Mouse (Mus musculus) layer of hippocampus, adult 2 months (tissue): Measurements from ENCODE around the gene Wnt9a. TPM values are rescaled to one million over a fixed set of nuclear protein-coding genes. Genes with fewer than 3 reads are reported as not detected.

Experiments used
- DNase-seq, 2 experiments: peaks; one replicate each; pipeline ENCODE4 v3.0.0; 2022; ENCODE audit warnings: low spot score in 2 of 2
- H3K27ac ChIP-seq: fragments of 200-600 bp; 2 replicates; pipeline ENCODE4 v1.8.1; 2022
- H3K4me3 ChIP-seq: fragments of 200-600 bp; 2 replicates; pipeline ENCODE4 v1.8.1; 2022; ENCODE audit warnings: mild to moderate bottlenecking
- CTCF ChIP-seq: fragments of 200-600 bp; conservative IDR thresholded peaks from 2 replicates; pipeline ENCODE4 v1.8.1; 2022; ENCODE audit warnings: antibody characterized with exemption, mild to moderate bottlenecking, moderate library complexity
- total RNA-seq, 2 experiments: library from RNA; stranded (reverse); gene quantifications; 2 replicates each; pipeline ENCODE4 v1.2.3; 2021

Gene Wnt9a
- total RNA-seq, 2 experiments from 2014 or later: 3.8 TPM

DNA sequence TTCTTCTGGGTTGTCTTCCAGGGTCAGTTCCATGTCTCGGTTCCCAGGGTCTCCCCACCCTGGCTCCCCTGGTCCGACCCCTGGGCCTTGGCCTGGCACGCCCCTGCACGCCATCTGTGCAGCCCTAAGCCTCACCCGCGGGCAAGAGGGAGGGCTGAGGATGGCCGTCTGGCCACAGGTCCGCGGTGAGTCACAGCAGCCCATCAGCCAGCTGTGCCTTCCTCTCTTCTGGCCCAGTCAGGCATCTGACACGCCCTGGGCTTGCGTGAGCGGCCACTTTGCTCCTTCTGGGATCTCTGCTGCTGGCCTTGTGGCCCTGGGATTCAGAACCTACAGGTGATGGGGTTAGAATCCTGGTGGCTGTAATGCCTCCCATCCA lies 1.4 kb downstream of the Wnt9a start:
- Histone ChIP-seq H3K4me3 (peak overlapping the region; percentile 57), H3K27ac (peak overlapping the region; percentile 83)
- TF ChIP-seq CTCF: no peak
- DNase-seq: no peak

DNA sequence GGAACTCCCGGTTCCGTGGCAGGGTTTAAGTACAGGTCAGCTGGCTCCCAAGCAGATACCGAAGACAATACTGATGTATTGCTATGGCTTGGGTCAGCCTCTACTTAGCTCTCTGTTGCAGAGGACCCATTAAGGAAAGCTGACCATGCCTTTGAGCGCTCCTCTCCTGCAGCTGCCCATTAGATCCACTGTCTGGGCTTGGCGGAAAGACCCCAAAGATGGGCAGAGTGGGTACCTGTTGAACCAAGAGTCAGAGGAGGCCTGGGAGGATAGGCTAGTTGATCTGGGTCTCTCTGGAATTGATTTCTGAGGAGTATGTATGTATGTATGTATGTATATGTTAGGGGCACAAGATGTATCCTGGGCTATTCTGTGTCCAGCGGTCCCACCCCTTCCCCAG lies 1.9 kb downstream of the Wnt9a start:
- no peak for TF ChIP-seq CTCF
- no peak overlapping the region for H3K4me3 ChIP-seq
- peak overlapping the region; percentile 83 for H3K27ac ChIP-seq
- DNase-seq: no peak

DNA sequence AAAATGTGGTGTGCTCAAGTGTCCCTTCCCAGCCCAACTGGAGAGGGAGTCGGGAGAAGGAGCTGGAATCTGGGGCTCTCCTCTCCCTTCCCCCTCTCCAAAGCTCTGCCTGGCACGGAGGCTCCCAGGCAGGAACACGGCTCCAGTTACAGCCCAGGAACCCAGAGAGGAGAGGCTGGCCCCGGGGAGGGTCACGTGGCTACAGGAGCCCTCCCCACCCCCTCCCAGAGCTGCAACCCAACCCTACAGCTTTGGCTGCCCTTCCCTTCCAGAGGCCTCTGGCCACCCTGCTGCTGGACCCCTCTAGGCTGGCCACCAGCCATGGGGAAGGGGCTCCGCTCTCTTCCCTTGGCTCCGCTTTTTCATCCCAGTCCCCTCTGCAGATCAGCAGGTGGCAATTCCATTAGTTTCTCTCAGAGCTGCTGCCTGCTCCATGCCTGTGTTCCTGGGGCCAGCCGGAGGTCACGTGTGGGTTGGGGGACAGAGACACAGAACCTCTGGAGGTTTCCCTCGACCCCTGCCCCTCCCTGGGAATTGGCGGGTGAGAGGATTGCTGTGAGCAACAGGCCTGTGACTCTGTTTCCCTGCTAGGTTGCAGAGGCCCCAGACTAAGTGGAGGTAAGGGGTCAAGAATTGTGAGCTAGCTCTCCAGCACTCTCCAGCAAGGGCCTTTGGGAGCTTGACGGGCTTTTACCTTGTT lies 2.5 kb downstream of the Wnt9a start:
- TF ChIP-seq CTCF: no peak
- peak overlapping the region; percentile 83 for H3K27ac ChIP-seq
- DNase-seq: no peak
- H3K4me3 ChIP-seq: no peak overlapping the region

DNA sequence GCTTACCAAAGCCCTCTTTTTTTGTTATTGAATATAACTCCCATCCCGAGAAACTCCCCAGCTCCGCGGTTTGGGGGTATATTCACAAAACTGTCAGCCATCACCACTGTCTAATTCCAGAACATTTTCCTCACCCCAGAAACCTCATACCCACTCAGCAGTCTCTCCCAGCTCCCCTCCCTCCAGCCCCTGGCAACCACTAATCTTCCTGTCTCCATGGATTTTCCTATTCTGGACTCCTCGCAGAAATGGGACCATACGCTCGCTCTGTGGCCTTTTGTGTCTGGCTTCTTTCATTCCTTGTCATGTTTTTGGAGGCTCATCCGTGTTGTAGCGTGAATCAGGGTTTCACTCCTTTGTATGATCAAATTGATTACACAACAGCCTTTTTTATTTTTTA lies 3.2 kb downstream of the Wnt9a start:
- H3K27ac ChIP-seq: peak overlapping the region; percentile 83
- TF ChIP-seq CTCF: no peak
- DNase-seq: no peak
- H3K4me3 ChIP-seq: no peak overlapping the region

DNA sequence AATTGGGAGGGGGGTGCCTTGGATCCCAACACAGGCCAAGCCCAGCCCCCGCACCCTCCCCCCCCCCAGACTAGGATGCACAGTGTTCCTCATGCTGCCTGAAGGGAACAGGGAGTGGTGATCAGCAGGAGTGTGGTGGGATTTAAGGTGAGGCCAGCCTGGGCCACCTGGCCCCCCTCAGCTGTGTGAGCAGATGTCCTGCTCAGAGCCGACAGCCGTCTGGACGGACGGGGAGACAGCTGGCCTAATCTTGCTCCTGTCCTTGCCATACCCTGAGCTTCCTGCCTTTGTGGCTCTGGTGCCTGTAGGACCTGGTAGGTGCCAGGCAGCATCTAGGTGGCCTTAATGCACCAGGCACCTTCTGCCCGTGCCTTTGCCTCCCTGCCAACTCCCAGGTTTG lies 5.3 kb downstream of the Wnt9a start:
- no peak overlapping the region for H3K27ac ChIP-seq
- DNase-seq: no peak
- TF ChIP-seq CTCF: no peak
- no peak overlapping the region for H3K4me3 ChIP-seq

DNA sequence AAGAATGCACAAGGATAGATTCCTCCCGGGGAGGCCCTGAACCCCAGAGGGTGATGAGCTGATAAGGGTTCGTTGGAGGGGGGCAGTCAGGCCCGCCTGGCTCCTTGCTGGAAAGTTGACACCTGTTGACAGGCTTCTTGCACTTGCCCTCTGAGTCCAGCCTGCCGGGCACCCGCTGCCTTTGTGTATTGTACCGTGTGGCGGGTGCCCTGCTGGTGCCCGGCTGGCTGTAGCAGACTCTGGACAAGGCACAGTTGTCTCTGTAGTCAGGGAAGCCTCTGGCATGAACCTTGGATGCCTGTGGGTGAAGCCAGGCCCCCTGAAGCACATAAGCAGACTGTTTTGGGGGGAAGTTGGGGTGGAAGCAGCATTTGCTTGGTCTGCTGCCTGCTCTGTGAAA lies 5.8 kb downstream of the Wnt9a start:
- DNase-seq: no peak
- no peak overlapping the region for H3K4me3 ChIP-seq
- TF ChIP-seq CTCF: no peak
- H3K27ac ChIP-seq: no peak overlapping the region

DNA sequence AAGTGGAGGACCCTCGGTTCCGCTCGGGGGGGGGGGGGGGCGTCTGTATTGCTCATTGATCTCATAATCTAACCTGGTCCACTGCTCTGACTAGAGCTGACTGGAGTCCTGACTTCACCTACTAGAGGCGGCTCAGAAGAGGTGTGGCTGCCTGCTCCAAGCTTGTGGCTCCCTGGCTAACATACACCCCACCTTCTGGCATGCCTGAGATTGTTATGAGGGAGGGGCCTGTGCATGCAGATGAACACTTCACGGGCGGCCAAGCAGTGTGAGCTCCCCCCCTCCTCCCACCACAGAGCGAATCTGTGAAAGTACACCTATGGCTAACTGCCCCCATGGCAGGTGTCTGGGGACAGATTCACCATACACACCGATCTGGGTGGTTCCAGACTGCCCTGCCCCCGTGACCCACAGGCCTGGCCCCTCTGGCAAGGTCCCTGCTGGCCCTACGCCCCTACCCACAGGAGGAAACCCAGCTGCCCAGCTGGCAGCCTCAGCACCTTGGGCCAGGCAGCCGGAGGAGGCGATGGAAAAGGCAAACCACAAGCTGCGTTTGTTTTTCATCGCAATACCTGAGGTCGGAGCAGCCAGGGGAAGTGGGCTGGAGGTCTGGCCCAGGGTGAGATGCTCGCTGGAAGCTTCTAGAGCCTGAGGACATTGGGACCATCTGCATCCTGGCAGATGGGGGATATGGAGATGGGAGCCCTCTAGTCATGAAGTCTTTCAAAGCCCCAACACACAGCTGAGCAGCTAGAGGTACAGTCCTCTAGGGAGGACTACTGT lies 6.5 kb downstream of the Wnt9a start:
- Histone ChIP-seq H3K4me3 (no peak overlapping the region), H3K27ac (no peak overlapping the region)
- no peak for TF ChIP-seq CTCF
- DNase-seq: no peak

DNA sequence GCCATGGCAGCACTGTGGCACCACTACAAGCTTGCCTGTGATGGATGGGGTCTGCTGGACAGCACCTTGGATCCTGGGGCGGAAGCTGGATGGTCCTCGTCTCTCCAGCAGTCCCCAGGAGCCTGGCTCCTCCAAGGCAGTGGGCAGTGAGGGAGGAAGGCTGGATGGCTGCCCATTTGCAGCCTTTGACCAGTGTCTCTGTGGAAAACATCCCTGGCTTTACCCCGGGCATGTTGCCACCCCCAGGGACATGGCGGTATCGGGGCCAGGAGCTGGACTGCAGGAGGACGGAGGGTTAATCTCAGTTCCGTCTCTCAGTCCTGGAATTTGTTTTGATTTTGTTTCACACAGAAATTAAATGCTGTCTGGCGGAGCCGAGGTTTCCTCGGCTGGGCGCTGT lies 7.2 kb downstream of the Wnt9a start:
- no peak overlapping the region for H3K4me3 ChIP-seq
- H3K27ac ChIP-seq: no peak overlapping the region
- no peak for DNase-seq
- TF ChIP-seq CTCF: no peak

DNA sequence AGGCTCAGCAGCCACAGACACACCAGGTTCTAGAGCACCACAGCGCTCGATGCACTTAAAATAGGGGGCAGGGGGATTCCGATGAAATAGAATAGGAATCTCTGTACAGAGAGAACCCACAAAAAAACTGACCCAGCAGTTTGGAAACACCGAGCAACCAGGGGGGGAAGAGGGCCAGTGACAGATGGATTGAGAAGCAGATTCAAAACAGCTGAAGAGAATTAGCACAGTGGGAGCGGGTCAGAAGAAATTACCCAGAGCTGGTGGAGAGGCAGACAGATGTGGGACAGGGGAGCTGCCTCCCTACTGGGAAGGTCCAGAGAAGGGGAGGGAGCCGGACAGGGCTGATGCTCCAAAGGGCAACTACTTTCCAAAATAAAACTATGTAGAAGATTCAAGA lies 9.8 kb downstream of the Wnt9a start:
- DNase-seq: no peak
- TF ChIP-seq CTCF: no peak
- Histone ChIP-seq H3K4me3 (no peak overlapping the region), H3K27ac (no peak overlapping the region)

DNA sequence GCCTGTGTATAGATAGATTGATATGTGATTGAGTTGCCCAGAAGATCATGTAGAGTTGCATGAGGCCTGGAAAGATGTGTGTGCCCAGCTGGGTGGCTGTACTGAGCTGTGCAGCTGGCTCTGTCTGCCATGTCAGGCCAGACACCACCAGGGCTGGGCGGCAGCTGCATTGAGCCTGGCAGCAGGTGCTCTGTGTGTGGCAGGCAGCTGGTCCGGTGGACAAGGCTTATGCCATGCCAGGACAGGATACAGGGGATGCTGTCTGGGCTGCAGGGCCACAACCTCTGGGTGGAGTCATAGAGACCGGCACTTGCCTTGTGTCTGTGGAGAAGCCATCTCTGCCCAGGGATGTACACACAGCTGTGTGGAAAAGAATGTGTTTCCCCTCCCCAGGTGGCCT lies 16.3 kb downstream of the Wnt9a start:
- Histone ChIP-seq H3K27ac (no peak overlapping the region), H3K4me3 (no peak overlapping the region)
- no peak for DNase-seq
- no peak for TF ChIP-seq CTCF

DNA sequence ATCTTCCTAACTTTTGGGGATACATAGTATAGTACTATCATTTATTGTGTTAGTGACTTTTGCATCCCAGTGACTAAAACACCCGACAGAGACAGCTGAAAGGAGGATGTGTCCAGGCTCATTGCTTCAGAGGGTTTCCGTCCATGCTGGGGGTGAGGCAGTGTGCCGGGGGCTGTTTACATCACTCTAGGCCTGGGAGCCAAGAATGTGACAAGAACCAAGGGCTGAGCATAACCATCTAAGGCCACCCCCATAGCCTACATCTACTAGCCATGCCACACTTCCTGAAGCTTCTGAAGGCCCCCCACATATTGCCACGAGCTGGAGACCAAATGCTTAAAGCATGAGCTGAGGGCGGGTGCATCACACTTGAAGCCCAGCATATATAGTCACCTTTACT lies 18.0 kb downstream of the Wnt9a start:
- Histone ChIP-seq H3K4me3 (no peak overlapping the region), H3K27ac (no peak overlapping the region)
- TF ChIP-seq CTCF: no peak
- DNase-seq: no peak

DNA sequence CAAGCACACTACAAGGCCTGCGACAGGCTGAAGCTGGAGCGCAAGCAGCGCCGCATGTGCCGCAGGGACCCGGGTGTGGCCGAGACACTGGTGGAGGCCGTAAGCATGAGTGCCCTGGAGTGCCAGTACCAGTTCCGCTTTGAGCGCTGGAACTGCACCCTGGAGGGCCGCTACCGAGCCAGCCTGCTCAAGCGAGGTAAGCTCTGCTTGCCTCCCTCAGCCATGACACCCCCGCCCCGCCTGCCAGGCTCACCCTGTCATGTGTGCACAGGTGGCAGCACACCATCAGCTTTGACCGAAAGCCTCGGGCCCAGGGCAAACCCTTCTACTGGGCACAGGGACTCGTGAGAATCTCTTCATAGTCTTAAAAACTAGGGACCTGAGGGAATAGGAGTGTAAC lies 20.9 kb downstream of the Wnt9a start:
- Histone ChIP-seq H3K4me3 (no peak overlapping the region), H3K27ac (no peak overlapping the region)
- no peak for TF ChIP-seq CTCF
- no peak for DNase-seq

DNA sequence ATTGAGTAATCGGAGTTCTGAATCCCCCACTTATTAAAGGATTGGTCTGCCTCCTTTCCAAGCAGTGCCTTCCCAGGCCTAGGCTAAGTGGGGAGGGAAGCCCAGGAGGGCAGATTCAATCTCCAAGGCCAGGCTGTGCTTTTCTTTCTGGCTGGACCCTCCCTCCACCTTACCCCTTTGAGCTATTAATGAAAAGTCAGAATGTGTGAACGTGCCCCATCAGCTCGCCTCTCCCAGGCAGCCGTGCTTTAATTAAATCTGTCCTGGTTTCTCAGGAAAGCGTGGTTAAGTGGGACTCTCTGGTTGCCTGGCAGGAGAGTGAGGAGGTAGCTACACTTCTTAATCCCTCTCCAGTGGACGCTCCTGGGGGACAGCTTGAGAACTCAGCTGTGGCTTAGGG lies 22.9 kb downstream of the Wnt9a start:
- no peak for TF ChIP-seq CTCF
- DNase-seq: no peak
- Histone ChIP-seq H3K27ac (no peak overlapping the region), H3K4me3 (no peak overlapping the region)

DNA sequence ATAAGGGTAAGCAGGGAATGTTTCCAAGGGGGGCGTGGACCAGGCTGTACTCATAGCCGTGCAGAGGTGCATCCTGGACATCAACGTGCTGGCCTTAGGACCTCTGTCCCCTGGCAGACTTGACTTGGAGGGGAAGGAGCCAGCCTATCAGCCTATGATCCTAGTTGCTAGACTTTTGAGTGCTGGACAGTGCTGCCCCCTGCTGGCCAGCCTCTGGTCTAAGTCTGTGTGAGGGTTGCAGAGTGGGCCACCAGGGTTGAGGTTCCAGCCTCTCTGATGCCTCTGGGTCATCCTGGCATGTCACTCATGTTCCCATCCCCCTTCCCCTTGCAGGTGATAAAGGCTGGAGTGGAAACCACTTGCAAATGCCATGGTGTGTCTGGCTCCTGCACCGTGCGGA lies 23.8 kb downstream of the Wnt9a start:
- DNase-seq: peak in 1 of 2 experiments; percentile 70
- no peak overlapping the region for H3K4me3 ChIP-seq
- TF ChIP-seq CTCF: peak; percentile 87
- no peak overlapping the region for H3K27ac ChIP-seq
